Mouse (Mus musculus): ENCODE measurements around the gene Iqgap1.

GRCm38 (mm10) chr7:80763864-80764437 lies 61.8 kb downstream of the Iqgap1 start:
- TF ChIP-seq CTCF (IDR thresholded peaks at IDR 0.05; ENCODE audit: low read depth, low read length) (no peak), POLR2A (IDR thresholded peaks at IDR 0.05; ENCODE audit: extremely low read depth, insufficient read depth, low read length) (no peak)
